Mouse (Mus musculus): ENCODE measurements at regions not wholly inside any gene's neighbourhood (a gene's known extent, or its start where the extent isn't known, plus 50 kb on each side); places are given as distances from the start of the nearest gene placed in this dataset.
"Not testable (repeated sequence)": the region's sequence is repeated elsewhere in the genome, so short reads cannot be mapped to it uniquely, and the experiment has no call there.

- no peak for DNase-seq (ENCODE audit: low spot score in 2 of 2)
Observed at GRCm38 (mm10) chr16:50533881-50534280, 57.1 kb downstream of the Ccdc54 start.

GRCm38 (mm10) chr16:50529511-50530416, 61.2 kb downstream of the Ccdc54 start:
- DNase-seq (ENCODE audit: low spot score in 2 of 2), result peak; percentile 68 to 71

GRCm38 (mm10) chr16:50528677-50529510, 62.1 kb downstream of the Ccdc54 start:
- DNase-seq (ENCODE audit: low spot score in 2 of 2), result peak; percentile 60 to 68

DNA sequence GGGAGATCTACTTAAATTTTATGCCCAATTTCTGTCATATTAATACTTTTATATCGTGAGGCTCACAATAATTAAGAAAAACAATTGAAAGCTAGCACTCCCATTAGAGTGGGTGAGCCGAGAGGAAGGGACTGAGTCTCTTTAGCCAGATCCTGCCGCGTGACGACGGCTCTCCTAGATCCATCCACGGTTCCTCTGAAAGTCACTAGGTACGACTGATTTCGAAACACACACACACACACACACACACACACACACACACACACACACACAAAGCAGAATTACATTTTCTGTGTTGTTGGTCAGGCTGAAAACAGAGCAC, 62.6 kb downstream of the Ccdc54 start:
- DNase-seq (ENCODE audit: low spot score in 2 of 2), result no peak

DNA sequence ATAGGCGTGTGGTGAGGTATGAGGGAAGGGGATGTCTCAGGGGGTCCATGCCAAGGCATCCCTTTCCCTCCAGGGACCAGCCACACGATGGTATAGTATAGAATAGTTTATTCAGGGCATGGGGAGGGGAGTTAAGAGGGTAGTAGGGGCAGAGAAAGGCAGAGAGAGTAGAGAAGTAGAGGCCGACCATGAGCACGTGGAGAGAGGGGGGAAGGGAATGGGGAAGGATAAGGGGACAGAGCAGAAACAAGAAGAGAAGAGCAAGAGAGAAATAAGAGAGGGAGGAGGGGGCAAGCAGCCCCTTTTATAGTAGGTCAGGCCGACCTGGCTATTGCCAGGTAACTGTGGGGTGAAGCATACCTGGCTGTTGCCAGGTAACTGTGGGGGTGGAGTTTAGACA, 64.0 kb downstream of the Ccdc54 start:
- not testable (repeated sequence) for DNase-seq (ENCODE audit: low spot score in 2 of 2)

DNA sequence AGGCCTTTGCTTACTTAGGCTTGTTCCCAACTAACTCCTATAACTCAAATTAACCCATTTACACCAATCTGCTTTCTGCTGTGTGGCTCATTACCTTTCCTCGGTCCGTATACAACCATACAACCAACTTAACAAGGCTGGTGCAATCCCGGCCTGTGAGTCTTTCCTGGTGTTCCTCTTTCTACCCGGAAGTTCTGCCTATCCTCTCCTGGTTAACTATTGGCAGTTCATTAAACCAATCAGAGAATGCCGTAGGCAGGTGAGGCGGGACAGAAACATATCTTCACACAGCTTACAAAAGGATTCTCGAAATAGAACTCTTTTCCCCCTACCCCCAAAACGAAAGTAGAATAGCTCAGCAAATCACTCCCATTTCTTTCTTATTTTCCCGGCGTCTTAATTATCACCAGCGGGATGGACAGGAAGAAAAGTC, 65.0 kb downstream of the Ccdc54 start:
- DNase-seq (ENCODE audit: low spot score in 2 of 2), result no peak

DNA sequence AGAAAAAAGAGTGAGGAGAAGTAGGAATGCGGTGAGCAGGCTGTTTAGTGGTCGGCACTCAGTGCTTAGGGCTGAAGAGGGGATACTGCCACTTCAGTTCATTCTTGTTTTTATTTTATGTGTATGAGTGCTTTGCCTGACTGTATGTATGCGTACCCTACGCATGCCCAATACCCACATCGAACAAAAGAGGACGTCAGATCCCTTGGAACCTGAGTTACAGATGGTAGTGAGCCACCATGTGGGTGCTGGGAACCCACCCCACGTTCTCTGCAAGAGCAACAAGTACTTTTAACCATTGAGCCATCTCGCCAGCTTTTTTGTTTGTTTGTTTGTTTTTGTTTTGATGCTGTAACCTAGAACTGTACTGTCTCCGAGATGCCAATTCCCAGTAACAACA, 65.5 kb downstream of the Ccdc54 start:
- DNase-seq (ENCODE audit: low spot score in 2 of 2), result no peak

GRCm38 (mm10) chr16:50519610-50520009, 71.3 kb downstream of the Ccdc54 start:
- DNase-seq (ENCODE audit: low spot score in 2 of 2), result no peak

GRCm38 (mm10) chr16:50516579-50516978, 74.4 kb downstream of the Ccdc54 start:
- no peak for DNase-seq (ENCODE audit: low spot score in 2 of 2)

- DNase-seq (ENCODE audit: low spot score in 2 of 2), result no peak
Observed at GRCm38 (mm10) chr16:50515039-50515438, 75.9 kb downstream of the Ccdc54 start.

DNA sequence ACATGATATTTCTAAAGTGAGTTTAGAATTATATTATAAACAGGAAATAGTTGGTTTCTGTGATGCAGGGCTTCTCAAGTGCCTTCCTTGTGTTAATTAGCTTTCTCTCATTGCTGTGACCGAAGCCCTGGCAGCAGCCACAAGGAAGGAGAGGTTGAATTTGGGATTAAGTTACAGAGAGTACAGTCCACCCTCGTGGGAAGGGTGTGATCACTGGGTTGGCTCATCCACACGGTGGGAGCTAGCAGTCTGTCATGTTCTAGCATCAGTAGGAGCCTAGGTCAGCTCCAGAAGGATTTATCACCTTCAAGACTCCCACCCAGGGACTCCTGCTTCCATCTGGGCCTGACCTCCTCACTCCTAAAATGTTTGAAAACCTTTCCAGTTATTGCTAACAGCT, 78.9 kb downstream of the Ccdc54 start:
- no peak for DNase-seq (ENCODE audit: low spot score in 2 of 2)

GRCm38 (mm10) chr16:50509529-50509895, 77.3 kb upstream of the Bbx start:
- DNase-seq (ENCODE audit: low spot score in 2 of 2), result no peak

- DNase-seq (ENCODE audit: low spot score in 2 of 2), result no peak
Observed at GRCm38 (mm10) chr16:50508673-50509528, 76.7 kb upstream of the Bbx start.

DNA sequence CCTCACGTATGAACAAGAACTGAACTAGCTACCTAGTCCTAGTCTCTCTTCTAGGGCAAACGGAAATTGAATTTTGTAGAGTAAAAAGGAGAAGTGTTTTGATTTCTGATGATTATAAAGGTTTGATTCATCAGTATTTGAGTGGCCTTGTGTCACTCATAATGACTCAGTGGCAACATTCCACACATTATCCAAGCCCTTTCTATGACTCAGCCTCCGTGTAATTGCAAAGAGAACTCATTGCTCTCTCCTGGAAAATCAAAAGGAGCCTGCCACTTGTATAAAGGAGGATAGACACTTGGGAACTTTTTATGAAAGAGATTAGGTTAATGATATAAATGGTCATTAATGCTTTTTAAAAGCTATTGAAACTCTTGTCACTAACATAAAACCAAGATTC, 72.4 kb upstream of the Bbx start:
- no peak for DNase-seq (ENCODE audit: low spot score in 2 of 2)

DNA sequence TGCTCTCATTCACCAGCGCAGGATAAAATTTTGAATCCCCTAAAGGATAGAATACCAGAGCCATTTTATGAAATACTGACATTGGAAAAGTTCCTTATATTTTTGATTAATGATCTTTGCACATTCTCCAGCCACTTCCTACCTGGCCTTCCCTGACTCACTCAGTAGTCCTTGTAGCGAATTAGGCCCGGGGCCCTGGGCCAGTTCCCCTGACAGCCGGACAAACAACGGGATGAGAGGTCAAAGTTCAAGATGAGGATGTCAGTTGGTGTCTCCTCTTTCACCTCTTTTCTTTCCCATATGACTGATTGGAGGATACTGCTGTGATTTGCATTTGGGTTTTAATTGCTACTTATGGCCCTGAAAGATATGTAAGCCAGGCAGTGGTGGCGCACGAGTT, 66.7 kb upstream of the Bbx start:
- DNase-seq (ENCODE audit: low spot score in 2 of 2), result no peak

DNA sequence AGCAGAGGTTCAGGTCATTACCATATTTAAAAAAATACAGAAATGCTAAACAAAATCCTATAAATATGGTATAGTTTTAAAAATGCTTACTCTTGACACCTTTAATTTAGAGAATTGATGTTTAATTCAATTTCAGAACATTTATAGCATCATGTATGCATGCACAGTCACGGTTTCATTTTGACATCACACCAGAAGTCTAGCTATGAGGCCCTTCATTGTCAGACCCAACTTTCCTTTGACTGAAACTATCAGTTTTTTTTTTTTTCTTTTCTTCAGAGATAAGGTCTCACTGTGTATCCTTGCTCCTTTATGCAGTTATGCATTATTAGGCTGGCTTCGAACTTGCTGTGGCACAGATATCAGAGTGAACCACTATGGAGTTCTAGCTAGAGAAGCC, 61.5 kb upstream of the Bbx start:
- no peak for DNase-seq (ENCODE audit: low spot score in 2 of 2)

DNA sequence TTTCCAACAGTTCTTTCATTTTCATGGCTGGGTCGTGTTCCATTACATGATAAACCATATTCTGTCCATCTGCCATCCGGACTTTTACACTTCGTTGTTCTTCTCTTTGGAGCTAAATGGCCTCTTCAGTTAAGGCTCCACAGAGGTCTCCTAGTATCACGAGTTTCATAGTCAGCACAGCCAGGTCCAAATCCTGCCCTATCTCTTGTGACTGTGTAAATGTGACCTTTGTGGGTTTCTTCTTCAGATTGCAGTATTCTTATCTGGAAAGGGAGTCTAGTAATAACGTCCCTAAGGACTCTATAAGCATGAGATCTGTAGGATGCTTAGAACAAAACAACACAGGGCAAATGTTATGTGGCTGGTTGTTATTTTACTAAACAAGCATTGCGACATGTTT, 57.1 kb upstream of the Bbx start:
- no peak for DNase-seq (ENCODE audit: low spot score in 2 of 2)

GRCm38 (mm10) chr16:50482360-50482786, 50.2 kb upstream of the Bbx start:
- DNase-seq (ENCODE audit: low spot score in 2 of 2), result no peak

Data from spleen, postnatal 36 days (tissue).